25 mouse cellular contexts compared by ENCODE assay signal in genomic region chr1:107576094-107576493, GRCm38 (mm10).
"Had no signal": no experiment of that assay in that cellular context is flagged by ENCODE, and none has a peak within 500 bp of the region (broad histone marks: within the 10 kb centered on the region; RNA-seq: fewer than 3 reads in every experiment).

No protein-coding gene starts in this region.

- H3K9me3 ChIP-seq: heart, embryonic 13.5 days; heart, embryonic 15.5 days; hindbrain, embryonic 13.5 days; hindbrain, embryonic 15.5 days; kidney, embryonic 15.5 days; limb, embryonic 13.5 days; limb, embryonic 15.5 days had no signal

- H3K4me1 ChIP-seq: heart, embryonic 13.5 days; heart, embryonic 15.5 days; hindbrain, embryonic 13.5 days; hindbrain, embryonic 15.5 days; kidney, embryonic 15.5 days; limb, embryonic 13.5 days; limb, embryonic 15.5 days had no signal

- H3K4me3 ChIP-seq: heart, adult 2 months; heart, embryonic 13.5 days; heart, embryonic 15.5 days; hindbrain, embryonic 13.5 days; hindbrain, embryonic 15.5 days; kidney, embryonic 15.5 days; limb, embryonic 13.5 days; limb, embryonic 15.5 days had no signal

- DNase-seq: gastrocnemius, postnatal 14 days; gastrocnemius, postnatal 36 days; heart, adult 11 months; heart, adult 2 months; heart, postnatal 14 days; heart, postnatal 36 days; kidney, adult 11 months; kidney, adult 2 months; kidney, adult 9 months; kidney, postnatal 14 days; kidney, postnatal 36 days; layer of hippocampus, adult 9-11 months; layer of hippocampus, postnatal 36 days; left cerebral cortex, postnatal 4 days had no signal

- H3K36me3 ChIP-seq: heart, embryonic 13.5 days; heart, embryonic 15.5 days; hindbrain, embryonic 13.5 days; hindbrain, embryonic 15.5 days; kidney, embryonic 15.5 days; limb, embryonic 13.5 days; limb, embryonic 15.5 days had no signal

- H3K27ac ChIP-seq: heart, adult 2 months; heart, embryonic 13.5 days; heart, embryonic 15.5 days; hindbrain, embryonic 13.5 days; hindbrain, embryonic 15.5 days; hindbrain, postnatal 0 days; kidney, embryonic 15.5 days; kidney, postnatal 0 days; limb, embryonic 13.5 days; limb, embryonic 15.5 days had no signal

- ATAC-seq: hindbrain, postnatal 0 days; intestine, embryonic 16.5 days had no signal

- H3K9ac ChIP-seq: heart, embryonic 13.5 days; heart, embryonic 15.5 days; hindbrain, embryonic 13.5 days; hindbrain, embryonic 15.5 days; kidney, embryonic 15.5 days; limb, embryonic 13.5 days; limb, embryonic 15.5 days had no signal

- H3K4me2 ChIP-seq: heart, embryonic 11.5 days; heart, embryonic 13.5 days; heart, embryonic 15.5 days; hindbrain, embryonic 13.5 days; hindbrain, embryonic 15.5 days; kidney, embryonic 15.5 days; limb, embryonic 13.5 days; limb, embryonic 15.5 days had no signal

- H3K27me3 ChIP-seq: heart, embryonic 13.5 days; heart, embryonic 15.5 days; hindbrain, embryonic 13.5 days; hindbrain, embryonic 15.5 days; kidney, embryonic 15.5 days; limb, embryonic 13.5 days; limb, embryonic 15.5 days had no signal
